Mouse (Mus musculus) ovary, postnatal 14 days (tissue): ENCODE measurements around the gene Ddx42.
A peak's percentile ranks its signal among the peaks of the same experiment; 100 is the strongest.
"Not testable (repeated sequence)": the region's sequence is repeated elsewhere in the genome, so short reads cannot be mapped to it uniquely, and the experiment has no call there.

Experiments used
- DNase-seq: peaks from one replicate; pipeline ENCODE4 v3.0.0; 2022; ENCODE audit warnings: low spot score

The Ddx42 gene

GRCm38 (mm10) chr11:106216730-106217490, at the start of gene Ddx42:
TSS of gene Ddx42 (plus strand) at chr11:106216926.
- peak; percentile 77 for DNase-seq

GRCm38 (mm10) chr11:106167435-106167834, 49.3 kb upstream of the Ddx42 start:
- no peak for DNase-seq

- no peak for DNase-seq
Observed at GRCm38 (mm10) chr11:106170807-106171206, 45.9 kb upstream of the Ddx42 start.

- DNase-seq: no peak
Observed at GRCm38 (mm10) chr11:106173228-106173627, 43.5 kb upstream of the Ddx42 start.

GRCm38 (mm10) chr11:106174372-106174771, 42.4 kb upstream of the Ddx42 start:
- no peak for DNase-seq

- DNase-seq: no peak
Observed at GRCm38 (mm10) chr11:106175081-106175480, 41.6 kb upstream of the Ddx42 start.

GRCm38 (mm10) chr11:106176372-106176771, 40.4 kb upstream of the Ddx42 start:
- no peak for DNase-seq

GRCm38 (mm10) chr11:106178036-106178782, 38.5 kb upstream of the Ddx42 start:
- DNase-seq: no peak

- DNase-seq: no peak
Observed at GRCm38 (mm10) chr11:106179711-106180448, 36.8 kb upstream of the Ddx42 start.

GRCm38 (mm10) chr11:106180449-106180801, 36.3 kb upstream of the Ddx42 start:
- no peak for DNase-seq

- DNase-seq: no peak
Observed at GRCm38 (mm10) chr11:106187326-106187725, 29.4 kb upstream of the Ddx42 start.

- no peak for DNase-seq
Observed at GRCm38 (mm10) chr11:106191716-106192115, 25.0 kb upstream of the Ddx42 start.

GRCm38 (mm10) chr11:106192241-106192640, 24.5 kb upstream of the Ddx42 start:
- DNase-seq: no peak

- no peak for DNase-seq
Observed at GRCm38 (mm10) chr11:106192657-106193370, 23.9 kb upstream of the Ddx42 start.

- peak; percentile 93 for DNase-seq
Observed at GRCm38 (mm10) chr11:106193371-106194154, 23.2 kb upstream of the Ddx42 start.

- no peak for DNase-seq
Observed at GRCm38 (mm10) chr11:106194155-106194541, 22.6 kb upstream of the Ddx42 start.

- DNase-seq: no peak
Observed at GRCm38 (mm10) chr11:106194891-106195290, 21.8 kb upstream of the Ddx42 start.

- DNase-seq: no peak
Observed at GRCm38 (mm10) chr11:106195341-106195740, 21.4 kb upstream of the Ddx42 start.

GRCm38 (mm10) chr11:106198277-106198676, 18.4 kb upstream of the Ddx42 start:
- no peak for DNase-seq

GRCm38 (mm10) chr11:106199997-106200396, 16.7 kb upstream of the Ddx42 start:
- DNase-seq: not testable (repeated sequence)

- DNase-seq: no peak
Observed at GRCm38 (mm10) chr11:106200756-106201155, 16.0 kb upstream of the Ddx42 start.
